Mouse (Mus musculus) E14TG2a.4 (cell line): ENCODE data around the gene Tceanc2.

ENCODE experiments used
- CTCF ChIP-seq: conservative IDR thresholded peaks from 2 replicates; pipeline ENCODE4 v1.5.1; 2014; ENCODE audit warnings: low read length
- NANOG ChIP-seq: IDR thresholded peaks from 2 replicates; pipeline ENCODE4 v1.6.1; 2014; ENCODE audit warnings: borderline replicate concordance, low read length, mixed read lengths
- POU5F1 ChIP-seq: IDR thresholded peaks from 2 replicates; pipeline ENCODE4 v1.6.1; 2014; ENCODE audit warnings: low read length, borderline replicate concordance

- TF ChIP-seq CTCF, result no peak
- no peak for TF ChIP-seq POU5F1
- TF ChIP-seq NANOG, result no peak
Observed at GRCm38 (mm10) chr4:107138948-107139835, 39.7 kb downstream of the Tceanc2 start.
